Mouse (Mus musculus) layer of hippocampus, postnatal 25 days (tissue): ENCODE data around the gene Egfl6. TPM values are rescaled to one million over a fixed set of nuclear protein-coding genes. Genes with fewer than 3 reads are reported as not detected.

Experiments
- DNase-seq, 2 experiments: peaks; one replicate each; pipeline ENCODE4 v3.0.0; 2022; ENCODE audit warnings: mixed read lengths in 2 of 2, low spot score in 1 of 2; ENCODE audit errors: extremely low spot score in 1 of 2
- total RNA-seq, 2 experiments: library from RNA; stranded (reverse); gene quantifications; 2 replicates each; pipeline ENCODE4 v1.2.3; 2021

Egfl6 gene
- total RNA-seq: 1 to 10 TPM; 5.0 to 5.4 TPM

DNA sequence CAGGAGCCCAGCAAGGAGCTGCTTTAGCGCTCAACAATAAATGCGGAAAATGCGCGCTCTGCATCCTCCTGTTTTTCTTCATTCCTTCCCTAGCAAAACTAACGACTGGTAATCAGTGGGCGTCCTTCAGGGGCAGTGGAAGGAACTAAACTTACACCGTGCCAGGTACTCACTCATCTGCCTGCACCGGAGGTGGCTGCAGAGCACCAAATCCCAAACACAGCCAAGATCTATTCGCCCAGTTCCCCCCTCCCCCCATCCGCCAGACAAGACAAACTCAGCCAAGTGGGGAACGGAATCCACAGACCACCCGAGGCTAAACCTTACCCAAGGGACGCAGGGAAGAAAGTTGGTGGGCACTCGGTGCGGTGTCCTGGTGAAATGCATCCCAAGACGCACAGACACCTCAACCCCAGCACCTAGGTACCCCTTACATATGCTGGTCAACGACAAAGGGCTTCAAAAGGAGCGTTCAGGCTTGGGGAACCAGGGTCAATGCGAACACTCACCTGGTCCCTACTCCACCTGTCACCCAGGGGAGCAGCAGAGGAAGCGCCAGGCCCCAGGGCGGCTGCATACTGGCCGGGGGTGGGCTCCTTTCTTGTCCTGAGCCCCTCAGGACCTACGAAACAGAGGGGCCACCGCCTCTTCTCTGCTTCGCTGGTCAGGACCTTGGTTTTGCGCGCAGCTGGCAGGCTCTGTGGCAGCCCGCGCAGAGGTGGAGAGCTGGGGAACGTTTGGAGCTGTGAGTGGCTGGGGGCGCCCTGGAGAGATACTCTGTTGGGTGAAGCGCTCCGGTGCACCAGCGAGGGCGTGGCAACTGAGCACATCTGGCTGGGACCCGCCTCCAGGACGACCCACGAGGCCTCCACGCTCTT lies at the start of gene Egfl6:
Egfl6 (minus strand) TSS at position 774 of the 878 bp plus-strand sequence.
- DNase-seq: peak; percentile 6

DNA sequence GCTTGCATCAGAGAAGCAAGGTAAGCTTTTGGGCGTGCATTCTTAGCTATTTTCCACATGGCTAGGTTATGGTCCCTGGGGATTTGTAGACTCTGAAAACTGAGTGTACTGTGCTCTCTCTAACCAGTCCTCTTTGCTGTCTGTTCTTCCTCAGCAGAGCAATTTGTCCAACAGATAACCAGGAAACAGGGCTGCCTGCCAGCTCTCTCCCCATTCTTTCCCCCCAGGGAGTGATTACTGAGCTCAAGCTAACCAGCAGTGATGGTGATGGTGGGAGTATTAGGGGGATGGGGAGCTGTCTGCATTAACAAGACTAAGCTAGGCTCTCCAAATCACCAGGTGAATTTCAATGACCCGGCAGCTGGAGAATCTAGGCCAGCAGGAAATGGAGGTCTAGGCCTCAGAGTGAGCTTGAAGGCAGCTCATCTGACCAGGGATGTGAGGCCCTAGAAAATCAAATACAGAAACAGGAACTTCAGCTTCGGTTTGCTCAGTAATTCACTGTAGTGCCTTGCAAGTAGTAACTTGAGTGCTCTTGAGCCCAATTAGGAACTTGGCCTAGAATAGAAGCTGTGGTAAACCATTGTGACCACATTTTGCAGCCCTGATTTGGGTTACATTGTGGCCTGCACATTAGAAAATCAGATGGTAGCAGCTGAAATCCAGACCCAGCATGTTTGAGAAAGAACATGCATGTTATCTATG lies 41.5 kb upstream of the Egfl6 start:
- no peak for DNase-seq

DNA sequence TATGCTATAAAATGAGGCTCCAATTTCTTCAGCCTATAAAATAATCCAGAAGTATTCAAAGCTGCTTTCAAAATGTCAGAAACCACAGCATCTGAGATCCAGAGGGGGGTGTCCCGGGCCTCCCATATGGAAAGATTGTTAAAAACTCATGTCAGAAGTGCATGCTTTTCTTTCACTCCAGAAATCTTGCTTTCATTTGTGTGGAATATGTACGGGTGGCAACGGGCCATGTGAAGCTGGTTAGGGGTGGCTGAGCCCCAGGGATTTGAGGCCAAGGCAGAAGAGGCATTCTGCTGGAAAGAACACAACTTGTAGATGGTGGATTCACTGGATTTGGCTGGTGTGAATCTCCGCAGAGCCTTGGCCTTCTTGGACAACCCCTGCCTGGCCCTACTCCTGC lies 40.7 kb upstream of the Egfl6 start:
- no peak for DNase-seq

DNA sequence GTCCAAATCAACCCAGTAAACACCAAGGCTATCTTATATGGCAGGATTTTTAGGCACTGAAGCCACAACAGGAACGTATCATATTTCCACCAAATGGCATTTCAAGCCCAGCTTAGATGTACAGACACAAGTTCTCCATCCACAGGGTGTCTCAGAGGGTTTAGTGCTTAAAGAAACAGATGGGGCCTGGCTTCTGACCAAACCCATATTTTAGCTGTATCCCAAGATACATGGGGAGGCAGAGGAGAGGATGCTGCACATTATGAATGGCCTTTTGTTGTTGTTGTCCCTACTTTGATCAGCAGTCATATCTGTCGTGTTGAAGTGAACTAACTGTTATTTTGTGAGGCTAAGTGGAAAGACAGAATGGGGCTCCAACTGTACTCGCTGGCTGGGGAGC lies 37.7 kb upstream of the Egfl6 start:
- DNase-seq: no peak

- no peak for DNase-seq
These were observed 36.2 kb upstream of the Egfl6 start for GRCm38 (mm10) chrX:166621560-166622301.

- DNase-seq: no peak
These were observed 35.4 kb upstream of the Egfl6 start for GRCm38 (mm10) chrX:166620900-166621299.

DNA sequence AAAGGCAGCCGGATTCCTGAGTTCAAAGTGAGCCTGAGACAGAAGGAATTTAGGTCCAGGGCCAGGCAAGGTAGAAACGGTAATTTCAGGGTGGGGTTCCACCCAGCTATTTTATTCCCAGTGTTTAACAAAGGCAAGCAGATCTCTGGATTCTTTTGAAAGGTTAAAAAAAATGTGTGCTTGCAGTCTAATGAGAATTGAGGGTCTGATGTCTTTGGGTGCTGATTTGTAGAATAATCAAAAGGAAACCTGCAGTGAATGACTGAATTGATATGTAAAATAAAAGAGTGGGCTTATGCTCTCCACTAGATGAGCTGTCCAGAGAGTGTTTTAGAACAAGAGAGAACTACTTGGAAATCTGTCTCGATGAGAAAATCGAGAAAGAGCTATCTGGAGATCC lies 33.6 kb upstream of the Egfl6 start:
- DNase-seq: no peak

- no peak for DNase-seq
These were observed 29.7 kb upstream of the Egfl6 start for GRCm38 (mm10) chrX:166615191-166615590.

- DNase-seq: no peak
These were observed 9.4 kb downstream of the Egfl6 start for GRCm38 (mm10) chrX:166576111-166576510.

GRCm38 (mm10) chrX:166565983-166566382 lies 19.5 kb downstream of the Egfl6 start:
- no peak for DNase-seq

GRCm38 (mm10) chrX:166565401-166565800 lies 20.1 kb downstream of the Egfl6 start:
- DNase-seq: no peak

DNA sequence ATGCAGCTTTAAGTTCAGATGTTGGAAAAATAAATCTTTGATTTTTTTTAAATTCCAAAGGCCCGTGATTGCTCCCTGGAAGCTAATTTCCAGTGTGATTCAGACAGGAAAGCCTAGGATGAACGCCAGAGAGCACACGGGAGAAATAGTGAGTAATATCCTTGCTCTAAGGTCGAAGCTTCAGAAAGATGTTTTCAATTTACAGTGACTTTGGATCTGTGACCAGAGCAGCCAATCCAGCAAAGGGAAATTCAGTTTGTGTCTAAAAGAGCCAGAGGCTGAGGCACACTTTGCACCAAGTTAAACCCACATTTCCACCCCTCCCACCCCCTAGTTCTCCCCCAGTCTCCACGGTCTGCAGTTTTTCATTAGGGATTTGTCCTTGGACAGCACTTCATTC lies 20.6 kb downstream of the Egfl6 start:
- no peak for DNase-seq

GRCm38 (mm10) chrX:166559333-166559732 lies 26.2 kb downstream of the Egfl6 start:
- DNase-seq: no peak

DNA sequence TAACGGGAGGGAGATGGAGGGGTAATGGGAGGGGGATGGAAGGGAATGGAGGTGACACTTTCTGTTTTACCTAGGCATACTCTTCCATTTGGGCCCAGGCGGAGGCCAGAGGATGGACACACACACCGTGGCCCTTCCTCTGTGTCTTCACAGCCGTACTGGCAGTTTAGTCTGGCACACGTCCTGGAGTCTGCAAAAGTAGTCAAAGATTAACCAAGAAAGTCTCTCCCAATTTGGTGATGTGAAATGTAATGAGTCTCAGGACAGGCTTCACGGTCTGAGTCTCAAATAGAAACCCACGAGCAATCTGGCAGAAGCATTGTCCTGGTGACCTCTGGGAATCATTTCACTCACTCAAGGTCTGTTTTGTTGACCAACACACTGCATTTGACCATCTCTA lies 33.2 kb downstream of the Egfl6 start:
- no peak for DNase-seq

DNA sequence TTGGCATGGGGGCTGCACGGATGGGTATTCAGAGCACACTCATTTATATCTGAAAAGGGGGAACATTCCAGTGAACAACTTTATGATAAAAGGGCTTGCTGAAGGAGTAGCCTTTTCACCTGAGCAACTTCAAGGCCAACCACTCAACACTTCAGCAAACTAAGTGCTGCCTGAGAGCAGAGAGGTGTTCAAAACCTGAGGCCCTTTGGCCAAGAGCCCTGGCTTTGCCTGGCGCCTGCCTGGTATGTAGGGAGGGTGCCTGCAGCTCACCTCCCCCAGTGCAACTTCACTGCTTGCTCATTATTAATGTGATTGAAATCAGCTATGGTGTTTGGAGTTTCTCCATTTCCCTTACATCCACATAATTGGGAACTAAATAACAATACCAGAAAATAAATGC lies 39.0 kb downstream of the Egfl6 start:
- DNase-seq: no peak

GRCm38 (mm10) chrX:166535138-166535537 lies 50.4 kb downstream of the Egfl6 start:
- DNase-seq: no peak

GRCm38 (mm10) chrX:166533432-166533831 lies 52.1 kb downstream of the Egfl6 start:
- DNase-seq: no peak

DNA sequence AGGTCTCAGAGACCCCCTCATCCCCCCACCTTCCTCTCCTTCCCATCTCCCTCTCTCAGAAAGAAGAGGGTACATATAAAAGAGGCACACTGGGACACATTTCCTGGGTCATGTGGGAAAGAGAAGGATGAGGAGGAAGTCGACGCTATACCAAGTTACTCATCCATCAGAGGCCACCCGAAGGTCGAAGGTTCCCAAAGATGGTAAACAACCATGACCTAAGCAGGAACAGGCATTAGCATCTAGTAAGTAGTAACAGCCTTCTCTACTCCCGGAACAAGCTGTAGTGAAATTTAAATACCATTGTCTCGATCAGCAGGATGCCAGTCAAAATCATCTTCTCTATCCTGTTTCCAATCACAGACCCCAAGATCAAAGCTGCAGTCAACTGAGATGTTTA lies 53.8 kb downstream of the Egfl6 start:
- DNase-seq: no peak

- no peak for DNase-seq
These were observed 57.4 kb downstream of the Egfl6 start for GRCm38 (mm10) chrX:166528126-166528525.

DNA sequence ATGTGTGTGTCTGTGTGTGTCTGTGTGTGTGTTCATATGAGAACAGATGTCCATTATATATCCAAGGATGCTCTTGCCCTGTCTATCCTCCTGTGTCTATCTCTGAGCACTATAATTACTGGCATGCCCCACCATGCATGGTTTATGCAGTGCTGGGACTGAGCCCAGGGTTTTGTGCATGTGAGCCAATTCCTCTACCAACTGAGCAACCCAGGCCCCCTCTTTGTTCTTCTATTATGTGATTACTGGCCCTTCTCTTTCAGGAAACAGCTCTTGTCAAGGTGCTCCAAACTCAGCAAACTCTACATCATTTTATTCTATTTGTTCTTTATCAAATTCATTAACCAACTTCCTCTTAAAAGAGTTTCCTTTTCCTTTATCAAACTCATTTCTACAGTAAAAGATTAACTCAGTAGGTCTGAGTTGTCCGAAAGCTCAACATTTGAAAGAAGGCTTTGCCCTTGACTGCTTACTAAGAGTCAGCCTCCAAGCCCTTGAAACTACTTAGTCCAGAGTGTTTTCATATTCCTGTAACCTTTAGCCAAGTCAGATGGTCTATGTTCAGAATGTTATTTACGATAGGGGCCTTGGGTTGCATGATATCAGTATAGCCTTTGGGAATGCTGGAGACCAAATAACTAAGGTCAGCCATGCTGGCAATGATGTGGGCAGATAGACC lies 59.7 kb downstream of the Egfl6 start:
- DNase-seq: no peak

DNA sequence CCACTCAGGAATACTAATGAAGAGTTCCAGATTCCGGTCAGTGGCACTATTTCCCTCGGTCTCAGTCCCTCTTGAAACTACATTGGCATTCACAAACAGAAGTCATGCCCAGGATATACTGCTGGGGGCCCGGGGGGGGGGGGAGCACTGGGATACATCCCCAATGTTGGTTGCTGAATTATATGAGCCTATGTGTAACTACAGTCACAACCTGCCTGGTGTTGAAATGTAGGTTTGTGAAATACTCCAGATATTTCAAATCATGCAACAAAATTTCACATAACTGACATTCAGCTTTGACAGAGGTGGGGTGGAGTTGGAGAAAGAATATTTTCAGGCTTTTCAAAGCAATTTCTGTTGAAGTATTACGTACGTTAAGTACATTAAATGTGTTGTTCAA lies 64.7 kb downstream of the Egfl6 start:
- no peak for DNase-seq
